ENCODE assay signal across 11 mouse cellular contexts in the genomic region with DNA sequence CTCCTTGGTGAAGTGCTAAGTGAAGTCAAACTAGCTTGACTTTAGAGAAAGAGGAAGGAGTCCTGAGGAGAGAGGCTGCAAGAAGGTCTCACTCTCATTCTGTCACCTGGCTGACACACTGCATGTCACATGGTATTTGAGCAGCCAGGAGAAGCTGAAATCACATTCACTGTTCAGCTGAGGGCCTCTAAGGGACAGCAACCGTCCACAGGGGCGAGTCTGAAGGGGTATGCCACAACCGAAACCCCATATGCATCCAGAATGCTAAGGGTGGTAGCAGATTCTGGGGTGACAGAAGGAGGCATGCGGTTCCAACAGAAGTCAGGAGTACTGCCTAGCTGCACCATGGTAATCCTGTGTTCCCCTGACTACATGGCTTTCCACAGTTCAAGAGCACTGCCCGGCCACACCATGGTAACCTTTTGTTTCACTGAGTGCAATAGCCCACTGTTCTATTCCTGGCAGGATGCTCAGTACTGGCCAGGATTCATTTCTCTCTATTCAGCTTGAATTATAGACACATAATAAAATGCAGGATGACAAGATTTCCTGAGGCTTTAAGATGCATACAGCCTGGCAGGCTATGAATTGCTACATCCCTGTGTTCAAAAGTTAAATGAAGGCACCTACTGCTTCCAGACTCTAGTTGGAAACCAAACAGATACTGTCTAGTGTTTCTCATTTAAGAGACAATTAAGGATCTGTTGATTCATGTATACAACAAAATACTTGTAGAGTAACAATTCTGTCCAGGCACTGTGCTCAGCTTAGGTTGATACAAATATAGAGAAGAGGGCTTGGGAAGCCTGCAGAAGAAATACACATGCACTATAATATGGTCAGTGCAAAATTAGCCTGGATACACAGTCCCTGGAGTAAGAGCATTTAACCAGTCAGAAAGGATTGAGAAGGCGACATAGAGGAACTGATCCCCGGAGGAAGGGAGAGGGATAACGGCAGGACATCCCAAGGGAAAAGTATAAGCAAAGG.
DNase-seq lines count a peak whose midpoint lies in the region; ATAC-seq lines count a peak whose summit lies in the region.
"Had no signal": no experiment of that assay in that cellular context is flagged by ENCODE, and none has a peak within 500 bp of the region (broad histone marks: within the 10 kb centered on the region; RNA-seq: fewer than 3 reads in every experiment).

No protein-coding gene starts in this region.

- H3K9ac ChIP-seq in forebrain, embryonic 15.5 days (replicated peaks), result no peak overlapping the region
- H3K9ac ChIP-seq in neural tube, embryonic 14.5 days (replicated peaks; ENCODE audit: low read depth, low read length), result no peak overlapping the region
- H3K9ac ChIP-seq: heart, embryonic 15.5 days; liver, postnatal 0 days had no signal

- H3K4me2 ChIP-seq in forebrain, embryonic 15.5 days (replicated peaks), result no peak overlapping the region
- H3K4me2 ChIP-seq in neural tube, embryonic 14.5 days (ENCODE audit: low read depth, low read length), result no peak overlapping the region
- H3K4me2 ChIP-seq: heart, embryonic 15.5 days had no signal

- H3K4me1 ChIP-seq in forebrain, embryonic 15.5 days, result no peaks in the 10 kb centered on the region
- H3K4me1 ChIP-seq in neural tube, embryonic 14.5 days (ENCODE audit: control insufficient read depth, insufficient read depth, low read length), result no peaks in the 10 kb centered on the region
- H3K4me1 ChIP-seq: heart, embryonic 15.5 days had no signal

- 72% methylated on average over 8 of the region's 8 CpGs for WGBS in forebrain, embryonic 15.5 days
- WGBS in neural tube, embryonic 14.5 days, result 52% methylated on average over 8 of the region's 8 CpGs

- H3K9me3 ChIP-seq in forebrain, embryonic 15.5 days, result no peaks in the 10 kb centered on the region
- no peaks in the 10 kb centered on the region for H3K9me3 ChIP-seq in neural tube, embryonic 14.5 days (ENCODE audit: control insufficient read depth, low read length)
- H3K9me3 ChIP-seq: heart, embryonic 15.5 days had no signal

- ATAC-seq in frontal cortex, adult (ENCODE audit: low TSS enrichment), result peak; percentile 15
- peak; percentile 82 for ATAC-seq in forebrain, embryonic 15.5 days (replicated peaks)
- peak; percentile 97 for ATAC-seq in neural tube, embryonic 14.5 days (ENCODE audit: low read depth)
- no peak for ATAC-seq in megakaryocyte-erythroid progenitor cell, adult 5-6 weeks (replicated peaks; ENCODE audit: low FRiP score, low TSS enrichment, poor library complexity, severe bottlenecking)
- ATAC-seq: liver, postnatal 0 days had no signal

- no peak overlapping the region for H3K4me3 ChIP-seq in forebrain, embryonic 15.5 days
- no peak overlapping the region for H3K4me3 ChIP-seq in neural tube, embryonic 14.5 days (ENCODE audit: low read depth, low read length)
- H3K4me3 ChIP-seq: heart, embryonic 15.5 days had no signal

- H3K27me3 ChIP-seq in forebrain, embryonic 15.5 days, result no peaks in the 10 kb centered on the region
- H3K27me3 ChIP-seq in neural tube, embryonic 14.5 days (ENCODE audit: control insufficient read depth, insufficient read depth, low read length), result no peaks in the 10 kb centered on the region
- H3K27me3 ChIP-seq: heart, embryonic 15.5 days had no signal

- DNase-seq in frontal cortex, postnatal 10 days (ENCODE audit: low spot score in 2 of 2), result no peak
- peak; percentile 52 for DNase-seq in layer of hippocampus, adult 9-11 months
- DNase-seq in spleen, adult 12 weeks (ENCODE audit: low spot score), result no peak
- DNase-seq in gastrocnemius, postnatal 10 days, result no peak
- DNase-seq: kidney, adult 18-20 months; liver, postnatal 0 days had no signal

- no peaks in the 10 kb centered on the region for H3K36me3 ChIP-seq in forebrain, embryonic 15.5 days
- no peaks in the 10 kb centered on the region for H3K36me3 ChIP-seq in neural tube, embryonic 14.5 days (ENCODE audit: control insufficient read depth, insufficient read depth, low read length)
- H3K36me3 ChIP-seq: heart, embryonic 15.5 days had no signal

- H3K27ac ChIP-seq in forebrain, embryonic 15.5 days (replicated peaks), result no peak overlapping the region
- H3K27ac ChIP-seq in neural tube, embryonic 14.5 days (ENCODE audit: low read depth, low read length), result no peak overlapping the region
- H3K27ac ChIP-seq: heart, embryonic 15.5 days had no signal
